Mouse (Mus musculus) adrenal gland, postnatal 0 days (tissue): ENCODE data around the gene Slc10a2. TPM values are rescaled to one million over a fixed set of nuclear protein-coding genes. Genes with fewer than 3 reads are reported as not detected.

Experiments used
- polyA plus RNA-seq: library from polyadenylated mRNA; unstranded; fragments of >200 nt; fragmentation: Nextera tagmentation; extraction: Ambion mirVana; gene quantifications from 2 replicates; pipeline ENCODE4 v1.2.1, GENCODE M21; 2015

The Slc10a2 gene
- not detected in 2 replicates for polyA plus RNA-seq

GRCm38 (mm10) chr8:5105186-5105585 is at the start of gene Slc10a2:
TSS of gene Slc10a2 (minus strand) at chr8:5105351.

